Mouse (Mus musculus): ENCODE data around the gene Mxra7. TPM values are rescaled to one million over a fixed set of nuclear protein-coding genes. Genes with fewer than 3 reads are reported as not detected.
A peak's percentile ranks its signal among the peaks of the same experiment; 100 is the strongest.

The Mxra7 gene
- polyA plus RNA-seq, 1 experiment from 2014 or later: 18.4 TPM

DNA sequence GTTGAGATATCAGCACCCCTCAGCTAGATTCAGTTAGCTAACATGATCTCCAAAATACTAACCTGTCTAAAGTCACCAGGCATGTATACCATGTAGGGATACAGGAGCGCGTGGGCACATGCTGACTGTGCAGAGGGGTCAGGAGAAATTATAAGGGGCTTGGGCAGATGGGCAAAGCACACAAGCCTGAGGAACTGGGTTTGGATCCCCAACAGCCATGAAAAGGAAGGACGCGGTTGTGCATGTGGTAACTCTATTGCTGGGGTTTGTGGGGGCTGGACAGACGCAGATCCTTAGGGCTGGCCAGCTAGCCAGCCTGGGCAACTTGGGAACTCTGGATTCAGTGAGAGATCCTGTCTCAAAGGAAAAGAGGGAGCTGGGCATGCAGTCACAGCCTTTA is 10.3 kb downstream of the Mxra7 start:
- Histone ChIP-seq H3K9ac (ENCODE audit: low read length) (no peak overlapping the region), H3K9me3 (ENCODE audit: control insufficient read depth, low read length) (no peaks in the 10 kb centered on the region), H3K27me3 (ENCODE audit: control insufficient read depth, insufficient read depth, low read length) (no peaks in the 10 kb centered on the region), H3K4me1 (replicated peaks; ENCODE audit: control insufficient read depth, insufficient read depth) (peaks cover 15% of the 10 kb centered on the region), H3K4me2 (replicated peaks; ENCODE audit: low read depth) (no peak overlapping the region), H3K27ac (replicated peaks) (no peak overlapping the region), H3K4me3 (ENCODE audit: low read depth, low read length) (no peak overlapping the region), H3K36me3 (ENCODE audit: control insufficient read depth, insufficient read depth, low read length) (no peaks in the 10 kb centered on the region)
- TF ChIP-seq CTCF (IDR thresholded peaks at IDR 0.05; ENCODE audit: low read depth) (no peak), EP300 (optimal IDR thresholded peaks at IDR 0.05) (no peak)
- DNase-seq (ENCODE audit: low spot score) (no peak), ATAC-seq (ENCODE audit: low FRiP score, low TSS enrichment) (no peak)
- WGBS: 95% methylated on average over 5 of the region's 5 CpGs

DNA sequence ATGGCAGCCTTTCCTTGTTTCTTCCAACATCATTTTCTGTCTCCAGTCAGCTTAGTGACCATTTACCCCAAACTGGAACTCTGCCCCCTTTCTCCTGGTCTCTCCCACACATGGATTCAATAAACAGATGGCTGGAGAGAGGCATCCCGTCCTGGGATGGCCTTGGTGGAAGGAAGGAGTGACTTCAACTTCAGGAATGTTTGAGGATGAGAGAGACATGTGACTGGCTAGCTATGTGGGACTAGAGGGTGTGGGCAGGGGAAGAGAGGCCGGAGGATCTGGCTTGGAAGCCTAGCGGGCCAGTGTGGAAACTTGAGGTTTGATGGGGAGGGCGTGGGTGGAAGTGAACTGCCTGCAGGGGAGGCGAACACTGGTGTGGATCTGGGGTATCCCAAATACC is 11.1 kb downstream of the Mxra7 start:
- no peaks in the 10 kb centered on the region for H3K9me3 ChIP-seq (ENCODE audit: control insufficient read depth, low read length)
- peaks cover 17% of the 10 kb centered on the region for H3K4me1 ChIP-seq (replicated peaks; ENCODE audit: control insufficient read depth, insufficient read depth)
- no peak overlapping the region for H3K4me3 ChIP-seq (ENCODE audit: low read depth, low read length)
- H3K9ac ChIP-seq (ENCODE audit: low read length): no peak overlapping the region
- no peaks in the 10 kb centered on the region for H3K27me3 ChIP-seq (ENCODE audit: control insufficient read depth, insufficient read depth, low read length)
- H3K27ac ChIP-seq (replicated peaks): no peak overlapping the region
- TF ChIP-seq CTCF (IDR thresholded peaks at IDR 0.05; ENCODE audit: low read depth): peak; percentile 34
- TF ChIP-seq EP300 (optimal IDR thresholded peaks at IDR 0.05): no peak
- WGBS: 63% methylated on average over 5 of the region's 5 CpGs
- no peaks in the 10 kb centered on the region for H3K36me3 ChIP-seq (ENCODE audit: control insufficient read depth, insufficient read depth, low read length)
- no peak overlapping the region for H3K4me2 ChIP-seq (replicated peaks; ENCODE audit: low read depth)
- DNase-seq (ENCODE audit: low spot score) (no peak), ATAC-seq (ENCODE audit: low FRiP score, low TSS enrichment) (peak; percentile 27; the same call in 1 of the 2 replicates)

DNA sequence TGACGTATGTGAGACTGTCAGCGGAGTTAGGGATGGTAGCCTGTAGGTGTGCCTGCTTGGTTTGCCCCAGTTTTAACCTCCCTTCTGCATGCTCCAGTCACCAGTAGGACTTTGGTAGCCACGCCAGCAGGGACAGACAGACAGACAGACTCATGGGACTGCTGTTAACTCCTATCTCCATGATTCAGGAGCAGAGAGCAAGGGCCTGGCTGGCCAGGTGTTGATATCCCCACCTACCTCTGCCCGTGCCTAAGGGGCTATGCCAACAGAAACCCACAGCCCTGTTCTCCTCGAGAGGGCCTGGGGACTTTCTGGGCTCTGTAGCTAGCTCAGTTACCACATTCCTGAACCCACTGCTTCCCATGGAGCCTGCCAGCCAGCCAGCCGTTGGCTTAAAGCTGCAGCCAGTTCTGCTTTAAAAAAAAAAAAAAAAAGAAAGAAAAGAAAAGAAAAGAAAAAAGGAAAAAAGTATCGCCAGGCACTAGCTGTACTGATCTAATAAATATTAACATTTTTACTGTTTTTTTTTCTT is 12.9 kb downstream of the Mxra7 start:
- Histone ChIP-seq H3K9me3 (ENCODE audit: control insufficient read depth, low read length) (no peaks in the 10 kb centered on the region), H3K27ac (replicated peaks) (peak overlapping the region; percentile 89), H3K4me2 (replicated peaks; ENCODE audit: low read depth) (0 out of 2 replicates have a peak overlapping the region, but pooled peaks have one; percentile 8), H3K9ac (ENCODE audit: low read length) (0 out of 2 replicates have a peak overlapping the region, but pooled peaks have one; percentile 31), H3K4me1 (replicated peaks; ENCODE audit: control insufficient read depth, insufficient read depth) (peaks cover 12% of the 10 kb centered on the region), H3K27me3 (ENCODE audit: control insufficient read depth, insufficient read depth, low read length) (no peaks in the 10 kb centered on the region), H3K36me3 (ENCODE audit: control insufficient read depth, insufficient read depth, low read length) (no peaks in the 10 kb centered on the region), H3K4me3 (ENCODE audit: low read depth, low read length) (no peak overlapping the region)
- 36% methylated on average over 7 of the region's 7 CpGs for WGBS
- TF ChIP-seq EP300 (optimal IDR thresholded peaks at IDR 0.05) (no peak), CTCF (IDR thresholded peaks at IDR 0.05; ENCODE audit: low read depth) (no peak)
- DNase-seq (ENCODE audit: low spot score) (no peak), ATAC-seq (ENCODE audit: low FRiP score, low TSS enrichment) (no peak)

DNA sequence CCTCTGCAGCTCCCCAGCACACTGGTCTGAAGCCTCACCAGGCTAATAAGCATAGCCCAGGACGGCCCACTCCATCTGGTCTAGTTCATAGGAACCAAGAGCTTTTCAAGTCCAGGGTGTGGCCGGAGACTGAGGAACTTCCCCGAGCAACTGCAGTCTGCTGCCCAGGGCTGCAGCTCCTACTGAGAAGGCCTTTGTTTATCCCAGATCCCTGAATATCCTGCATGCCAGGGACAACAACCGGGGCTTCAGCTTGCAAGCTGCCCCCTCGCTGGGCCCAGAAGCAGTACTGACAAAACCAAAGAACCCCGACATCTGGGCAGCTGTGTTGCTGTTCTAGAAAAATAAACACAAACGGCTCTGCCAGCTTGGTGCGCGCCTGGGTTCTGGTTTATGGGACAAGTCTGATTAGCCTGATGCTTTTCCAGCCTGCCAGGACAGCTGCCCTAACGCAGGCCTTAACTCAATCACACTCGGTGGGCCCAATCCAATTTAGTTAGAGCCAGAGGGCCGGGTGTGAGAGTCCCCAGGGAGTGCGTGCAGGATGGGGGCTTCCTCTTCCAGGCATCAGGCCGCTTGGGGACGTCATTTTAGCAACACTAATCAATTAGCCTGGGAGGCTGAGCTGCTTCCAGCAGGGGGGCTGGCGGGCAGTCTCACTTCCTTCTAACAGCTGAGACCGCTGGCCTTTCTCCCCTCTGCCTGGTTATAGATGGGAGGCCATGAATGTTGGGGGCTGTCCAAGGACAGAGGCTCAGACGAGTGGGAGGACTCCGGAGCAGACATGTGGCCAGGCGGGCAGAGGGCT is 13.6 kb downstream of the Mxra7 start:
- H3K4me2 ChIP-seq (replicated peaks; ENCODE audit: low read depth): no peak overlapping the region; the same call in 1 of the 2 replicates

DNA sequence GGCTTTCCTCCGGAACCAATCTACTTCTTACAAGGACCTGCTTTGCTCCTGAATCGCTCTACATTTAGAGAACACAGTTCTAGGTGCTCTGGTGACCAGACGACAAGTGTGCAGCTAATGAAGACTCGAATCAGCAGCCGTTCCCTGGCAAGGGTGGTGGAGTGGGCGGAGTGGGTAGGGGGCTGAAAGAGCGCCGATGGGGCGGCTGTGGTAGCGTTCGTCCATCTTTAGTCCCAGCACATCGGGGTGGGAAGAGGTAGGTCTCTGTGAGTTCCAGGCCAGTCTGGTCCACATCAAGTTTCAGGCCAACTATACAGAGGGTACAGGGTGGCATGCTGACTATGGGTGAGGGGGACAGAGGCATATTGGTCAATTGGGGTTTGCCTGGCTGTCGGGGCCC is 14.2 kb downstream of the Mxra7 start:
- Histone ChIP-seq H3K27me3 (ENCODE audit: control insufficient read depth, insufficient read depth, low read length) (no peaks in the 10 kb centered on the region), H3K4me1 (replicated peaks; ENCODE audit: control insufficient read depth, insufficient read depth) (peaks cover 12% of the 10 kb centered on the region), H3K4me2 (replicated peaks; ENCODE audit: low read depth) (no peak overlapping the region), H3K27ac (replicated peaks) (peak overlapping the region; percentile 89), H3K9me3 (ENCODE audit: control insufficient read depth, low read length) (no peaks in the 10 kb centered on the region), H3K36me3 (ENCODE audit: control insufficient read depth, insufficient read depth, low read length) (no peaks in the 10 kb centered on the region), H3K9ac (ENCODE audit: low read length) (no peak overlapping the region; the same call in 1 of the 2 replicates), H3K4me3 (ENCODE audit: low read depth, low read length) (no peak overlapping the region)
- DNase-seq (ENCODE audit: low spot score) (no peak), ATAC-seq (ENCODE audit: low FRiP score, low TSS enrichment) (no peak)
- TF ChIP-seq EP300 (optimal IDR thresholded peaks at IDR 0.05) (no peak), CTCF (IDR thresholded peaks at IDR 0.05; ENCODE audit: low read depth) (no peak)
- 83% methylated on average over 13 of the region's 13 CpGs for WGBS

More for the DNA sequence above, 13.6 kb downstream of the Mxra7 start:
- Histone ChIP-seq H3K4me3 (ENCODE audit: low read depth, low read length) (no peak overlapping the region), H3K4me1 (replicated peaks; ENCODE audit: control insufficient read depth, insufficient read depth) (peaks cover 12% of the 10 kb centered on the region), H3K27me3 (ENCODE audit: control insufficient read depth, insufficient read depth, low read length) (no peaks in the 10 kb centered on the region), H3K27ac (replicated peaks) (peak overlapping the region; percentile 89), H3K9me3 (ENCODE audit: control insufficient read depth, low read length) (no peaks in the 10 kb centered on the region), H3K36me3 (ENCODE audit: control insufficient read depth, insufficient read depth, low read length) (no peaks in the 10 kb centered on the region), H3K9ac (ENCODE audit: low read length) (0 out of 2 replicates have a peak overlapping the region, but pooled peaks have one; percentile 31)
- 26% methylated on average over 20 of the region's 20 CpGs for WGBS
- DNase-seq (ENCODE audit: low spot score) (peak; percentile 49), ATAC-seq (ENCODE audit: low FRiP score, low TSS enrichment) (peak; percentile 37; the same call in 1 of the 2 replicates)
- peak; percentile 30; the same call in 1 of the 2 replicates for TF ChIP-seq CTCF (IDR thresholded peaks at IDR 0.05; ENCODE audit: low read depth)
- TF ChIP-seq EP300 (optimal IDR thresholded peaks at IDR 0.05): no peak
